Mouse (Mus musculus) frontal cortex, adult (tissue): ENCODE data around the gene Pip5k1c.

Source experiments
- ATAC-seq: cut with Nextera tagmentation; 2 replicates; pipeline ENCODE4 v1.9.2; 2017; ENCODE audit warnings: mild to moderate bottlenecking, moderate library complexity, mixed read lengths; ENCODE audit not compliant: low TSS enrichment

Pip5k1c gene

GRCm38 (mm10) chr10:81346453-81347067 is 53.8 kb downstream of the Pip5k1c start:
- ATAC-seq = peak; percentile 38

- ATAC-seq = no peak
Measured at GRCm38 (mm10) chr10:81349146-81349545, 56.4 kb downstream of the Pip5k1c start.

- no peak for ATAC-seq
Measured at GRCm38 (mm10) chr10:81349961-81350350, 57.2 kb downstream of the Pip5k1c start.

GRCm38 (mm10) chr10:81350351-81351063 is 57.7 kb downstream of the Pip5k1c start, which contains the start of gene Hmg20b:
Gene Hmg20b, minus strand, starts transcription at chr10:81350480.
- ATAC-seq = peak; percentile 96

GRCm38 (mm10) chr10:81351678-81352291 is 59.0 kb downstream of the Pip5k1c start:
- no peak for ATAC-seq

- no peak for ATAC-seq
Measured at GRCm38 (mm10) chr10:81354738-81355477, 62.1 kb downstream of the Pip5k1c start.

- ATAC-seq = no peak
Measured at GRCm38 (mm10) chr10:81355533-81355932, 62.8 kb downstream of the Pip5k1c start.

- no peak for ATAC-seq
Measured at GRCm38 (mm10) chr10:81356352-81356990, 63.7 kb downstream of the Pip5k1c start.

GRCm38 (mm10) chr10:81356991-81357844 is 64.5 kb downstream of the Pip5k1c start, which contains the start of gene Mfsd12:
Gene Mfsd12, plus strand, starts transcription at chr10:81357491.
- peak; percentile 91 for ATAC-seq

GRCm38 (mm10) chr10:81358209-81358608 is 65.4 kb downstream of the Pip5k1c start:
- no peak for ATAC-seq

- ATAC-seq = no peak
Measured at GRCm38 (mm10) chr10:81358841-81359240, 66.1 kb downstream of the Pip5k1c start.

- no peak for ATAC-seq
Measured at GRCm38 (mm10) chr10:81360721-81361120, 68.0 kb downstream of the Pip5k1c start.

- no peak for ATAC-seq
Measured at GRCm38 (mm10) chr10:81362336-81362949, 69.7 kb downstream of the Pip5k1c start.

- 0 out of 2 replicates have a peak, but pooled peaks have one; percentile 14 for ATAC-seq
Measured at GRCm38 (mm10) chr10:81363436-81364346, 70.9 kb downstream of the Pip5k1c start.

- no peak; the same call in 1 of the 2 replicates for ATAC-seq
Measured at GRCm38 (mm10) chr10:81364666-81365065, 71.9 kb downstream of the Pip5k1c start.

- peak; percentile 56 for ATAC-seq
Measured at GRCm38 (mm10) chr10:81365073-81365472, 72.3 kb downstream of the Pip5k1c start.

GRCm38 (mm10) chr10:81365672-81366476 is 73.1 kb downstream of the Pip5k1c start, which contains the start of gene 4930404N11Rik:
Gene 4930404N11Rik, minus strand, starts transcription at chr10:81365816.
- ATAC-seq = 0 out of 2 replicates have a peak, but pooled peaks have one; percentile 7
